Mouse (Mus musculus) liver, postnatal 0 days (tissue): ENCODE measurements around the gene Ndufs2. TPM values are rescaled to one million over a fixed set of nuclear protein-coding genes. Genes with fewer than 3 reads are reported as not detected.

ENCODE experiments used
- ATAC-seq: fragments of 200-750 bp; cut with Nextera tagmentation; 2 replicates; pipeline ENCODE4 v1.8.0; 2017; ENCODE audit warnings: mild to moderate bottlenecking, moderate library complexity
- DNase-seq: peaks from one replicate; pipeline ENCODE4 v3.0.0-alpha.2; 2016
- H3K27ac ChIP-seq: fragments of 300-500 bp; sonication (generic); 2 replicates; pipeline ENCODE4 v1.5.1; 2014; ENCODE audit warnings: antibody characterized with exemption, moderate library complexity, mild to moderate bottlenecking, low read depth
- H3K27me3 ChIP-seq: fragments of 300-500 bp; sonication (generic); 2 replicates; pipeline ENCODE4 v1.6.1; 2014; ENCODE audit warnings: low read length, control low read depth, mixed read lengths; ENCODE audit not compliant: insufficient read depth
- H3K36me3 ChIP-seq: fragments of 300-500 bp; sonication (generic); replicated peaks from 2 replicates; pipeline ENCODE4 v1.6.1; 2014; ENCODE audit warnings: mild to moderate bottlenecking, control low read depth, low read length, moderate library complexity, mixed read lengths; ENCODE audit not compliant: insufficient read depth
- H3K4me1 ChIP-seq: fragments of 300-500 bp; sonication (generic); 2 replicates; pipeline ENCODE4 v1.6.1; 2014; ENCODE audit warnings: antibody characterized with exemption, mild to moderate bottlenecking, control low read depth; ENCODE audit not compliant: insufficient read depth
- H3K4me2 ChIP-seq: fragments of 300-500 bp; sonication (generic); 2 replicates; pipeline ENCODE4 v1.6.1; 2014; ENCODE audit warnings: low read depth, mild to moderate bottlenecking, low read length, moderate library complexity, mixed read lengths
- H3K4me3 ChIP-seq: fragments of 300-500 bp; sonication (generic); 2 replicates; pipeline ENCODE4 v1.5.1; 2014; ENCODE audit warnings: low read depth, low read length
- H3K9ac ChIP-seq: fragments of 300-500 bp; sonication (generic); replicated peaks from 2 replicates; pipeline ENCODE4 v1.6.1; 2014; ENCODE audit warnings: mild to moderate bottlenecking, moderate library complexity
- H3K9me3 ChIP-seq: fragments of 300-500 bp; sonication (generic); 2 replicates; pipeline ENCODE4 v1.6.1; 2016; ENCODE audit warnings: mild to moderate bottlenecking, control low read depth, low read length, mixed read lengths
- CTCF ChIP-seq: sonication (generic); IDR thresholded peaks from 2 replicates; pipeline ENCODE4 v1.5.1; 2016; ENCODE audit warnings: antibody characterized with exemption, low read depth
- EP300 ChIP-seq: IDR thresholded peaks from 2 replicates; pipeline ENCODE4 v1.6.1; 2016; ENCODE audit warnings: antibody characterized with exemption, low read depth, mild to moderate bottlenecking
- WGBS: fragments of 180-500 bp; shearing (Covaris S2); extraction: QIAGEN DNeasy Blood & Tissue Kit; methylation state at CpG from one replicate; pipeline ENCODE4 v1.1.7; 2014; ENCODE audit not compliant: insufficient replicate concordance; 5-methylcytosine and 5-hydroxymethylcytosine counted together
- polyA plus RNA-seq: library from polyadenylated mRNA; unstranded; fragments of >200 nt; fragmentation: Nextera tagmentation; extraction: Ambion mirVana; gene quantifications from 2 replicates; pipeline ENCODE4 v1.2.1, GENCODE M21; 2015

Ndufs2 gene
- polyA plus RNA-seq, 1 experiment from 2014 or later: 158 TPM

- Histone ChIP-seq H3K27ac (no peak overlapping the region), H3K27me3 (no peaks in the 10 kb centered on the region), H3K4me1 (peaks cover 15% of the 10 kb centered on the region), H3K9me3 (no peaks in the 10 kb centered on the region), H3K4me2 (no peak overlapping the region), H3K4me3 (no peak overlapping the region), H3K36me3 (peaks cover 57% of the 10 kb centered on the region), H3K9ac (no peak overlapping the region)
- WGBS: 67% methylated on average over 4 of the region's 4 CpGs
- ATAC-seq (no peak), DNase-seq (no peak)
- TF ChIP-seq EP300 (no peak), CTCF (no peak)
These were observed 15.4 kb downstream of the Ndufs2 start for GRCm38 (mm10) chr1:171235791-171236190.

GRCm38 (mm10) chr1:171234538-171234937 lies 16.6 kb downstream of the Ndufs2 start:
- ATAC-seq (no peak), DNase-seq (no peak)
- Histone ChIP-seq H3K9me3 (no peaks in the 10 kb centered on the region), H3K27ac (peak overlapping the region; percentile 82), H3K9ac (no peak overlapping the region), H3K4me3 (peak overlapping the region; percentile 48; the same call in 1 of the 2 replicates), H3K4me1 (peaks cover 23% of the 10 kb centered on the region), H3K27me3 (no peaks in the 10 kb centered on the region), H3K36me3 (peaks cover 51% of the 10 kb centered on the region), H3K4me2 (peak overlapping the region; percentile 52)
- 66% methylated on average over 4 of the region's 4 CpGs for WGBS
- TF ChIP-seq CTCF: no peak
- TF ChIP-seq EP300: no peak

GRCm38 (mm10) chr1:171234126-171234525 lies 17.1 kb downstream of the Ndufs2 start, which contains the start of gene Fcer1g:
Gene Fcer1g (minus strand): TSS chr1:171234365.
- ATAC-seq: peak; percentile 47
- no peaks in the 10 kb centered on the region for H3K27me3 ChIP-seq
- peak within 1 kb of the TSS; percentile 16 for H3K9ac ChIP-seq
- H3K27ac ChIP-seq: peak within 1 kb of the TSS; percentile 82
- peak; percentile 61 for DNase-seq
- no peaks in the 10 kb centered on the region for H3K9me3 ChIP-seq
- peak within 1 kb of the TSS; percentile 52 for H3K4me2 ChIP-seq
- no peak for TF ChIP-seq CTCF
- TF ChIP-seq EP300: no peak
- peaks cover 47% of the 10 kb centered on the region for H3K36me3 ChIP-seq
- 43% methylated on average over 14 of the region's 14 CpGs for WGBS
- H3K4me3 ChIP-seq: peak within 1 kb of the TSS; percentile 48
- peaks cover 23% of the 10 kb centered on the region for H3K4me1 ChIP-seq

GRCm38 (mm10) chr1:171232800-171233730 lies 18.1 kb downstream of the Ndufs2 start:
- peak overlapping the region; percentile 16 for H3K9ac ChIP-seq
- no peak for DNase-seq

GRCm38 (mm10) chr1:171232348-171232747 lies 18.8 kb downstream of the Ndufs2 start:
- 53% methylated on average over 5 of the region's 5 CpGs for WGBS
- no peak for TF ChIP-seq EP300
- no peak for TF ChIP-seq CTCF
- Histone ChIP-seq H3K27me3 (no peaks in the 10 kb centered on the region), H3K4me2 (peak overlapping the region; percentile 51), H3K4me1 (peaks cover 23% of the 10 kb centered on the region), H3K9me3 (no peaks in the 10 kb centered on the region), H3K27ac (peak overlapping the region; percentile 82), H3K36me3 (peaks cover 31% of the 10 kb centered on the region), H3K9ac (no peak overlapping the region), H3K4me3 (peak overlapping the region; percentile 48)
- DNase-seq: no peak
- ATAC-seq: no peak

More at GRCm38 (mm10) chr1:171232800-171233730, 18.1 kb downstream of the Ndufs2 start:
- H3K4me3 ChIP-seq: peak overlapping the region; percentile 48
- H3K36me3 ChIP-seq: peaks cover 38% of the 10 kb centered on the region
- H3K27ac ChIP-seq: peak overlapping the region; percentile 82
- H3K27me3 ChIP-seq: no peaks in the 10 kb centered on the region
- peaks cover 23% of the 10 kb centered on the region for H3K4me1 ChIP-seq
- WGBS: 42% methylated on average over 12 of the region's 12 CpGs
- H3K4me2 ChIP-seq: peak overlapping the region; percentile 51
- ATAC-seq: no peak
- no peaks in the 10 kb centered on the region for H3K9me3 ChIP-seq
- no peak for TF ChIP-seq EP300
- no peak for TF ChIP-seq CTCF

GRCm38 (mm10) chr1:171231844-171232243 lies 19.3 kb downstream of the Ndufs2 start:
- H3K27ac ChIP-seq: peak overlapping the region; percentile 82

More at GRCm38 (mm10) chr1:171231844-171232243, 19.3 kb downstream of the Ndufs2 start:
- ATAC-seq (no peak), DNase-seq (no peak)
- H3K27me3 ChIP-seq: no peaks in the 10 kb centered on the region
- H3K4me1 ChIP-seq: peaks cover 23% of the 10 kb centered on the region
- WGBS: 30% methylated on average over 4 of the region's 4 CpGs
- H3K36me3 ChIP-seq: peaks cover 27% of the 10 kb centered on the region
- H3K4me2 ChIP-seq: peak overlapping the region; percentile 51
- TF ChIP-seq EP300 (no peak), CTCF (no peak)
- peak overlapping the region; percentile 48 for H3K4me3 ChIP-seq
- H3K9ac ChIP-seq: no peak overlapping the region
- no peaks in the 10 kb centered on the region for H3K9me3 ChIP-seq
